Mouse (Mus musculus) intestine, embryonic 16.5 days (tissue): ENCODE results near the gene Eif2b4. TPM values are rescaled to one million over a fixed set of nuclear protein-coding genes. Genes with fewer than 3 reads are reported as not detected.

Experiments used
- ATAC-seq: fragments of 200-750 bp; cut with Nextera tagmentation; 2 replicates; pipeline ENCODE4 v1.8.0; 2017; ENCODE audit warnings: moderate TSS enrichment, moderate library complexity
- H3K27ac ChIP-seq: fragments of 300-500 bp; sonication (generic); 2 replicates; pipeline ENCODE4 v1.5.1; 2014; ENCODE audit warnings: mild to moderate bottlenecking, low read length
- H3K27me3 ChIP-seq: fragments of 300-500 bp; sonication (generic); replicated peaks from 2 replicates; pipeline ENCODE4 v1.6.1; 2014; ENCODE audit warnings: low read length, control low read depth, mixed read lengths; ENCODE audit not compliant: control insufficient read depth, insufficient read depth
- H3K36me3 ChIP-seq: fragments of 300-500 bp; sonication (generic); 2 replicates; pipeline ENCODE4 v1.6.1; 2014; ENCODE audit warnings: low read length, control low read depth; ENCODE audit not compliant: control insufficient read depth, insufficient read depth
- H3K4me1 ChIP-seq: fragments of 300-500 bp; sonication (generic); 2 replicates; pipeline ENCODE4 v1.6.1; 2014; ENCODE audit warnings: low read length, control low read depth, mixed read lengths; ENCODE audit not compliant: control insufficient read depth, insufficient read depth
- H3K4me2 ChIP-seq: fragments of 300-500 bp; sonication (generic); 2 replicates; pipeline ENCODE4 v1.6.1; 2014; ENCODE audit warnings: low read depth, low read length, control low read depth
- H3K4me3 ChIP-seq: fragments of 300-500 bp; sonication (generic); 2 replicates; pipeline ENCODE4 v1.5.1; 2014; ENCODE audit warnings: mild to moderate bottlenecking, low read length
- H3K9ac ChIP-seq: fragments of 300-500 bp; sonication (generic); 2 replicates; pipeline ENCODE4 v1.6.1; 2014; ENCODE audit warnings: low read depth, low read length
- H3K9me3 ChIP-seq: fragments of 300-500 bp; sonication (generic); 2 replicates; pipeline ENCODE4 v1.6.1; 2016; ENCODE audit warnings: low read length, control low read depth; ENCODE audit not compliant: control insufficient read depth
- WGBS: fragments of 180-500 bp; shearing (Covaris S2); extraction: QIAGEN DNeasy Blood & Tissue Kit; methylation state at CpG from one replicate; pipeline ENCODE4 v1.1.7; 2014; 5-methylcytosine and 5-hydroxymethylcytosine counted together
- polyA plus RNA-seq: library from polyadenylated mRNA; unstranded; fragments of >200 nt; fragmentation: Nextera tagmentation; extraction: Ambion mirVana; gene quantifications from 2 replicates; pipeline ENCODE4 v1.2.1, GENCODE M21; 2015

The Eif2b4 gene
- polyA plus RNA-seq, 1 experiment from 2014 or later, result 67.1 TPM

GRCm38 (mm10) chr5:31138968-31139425 lies 54.2 kb downstream of the Eif2b4 start:
- Histone ChIP-seq H3K27me3 (peaks cover 41% of the 10 kb centered on the region), H3K4me2 (0 out of 2 replicates have a peak overlapping the region, but pooled peaks have one; percentile 3), H3K9me3 (no peaks in the 10 kb centered on the region), H3K4me1 (no peaks in the 10 kb centered on the region; the same call in 1 of the 2 replicates), H3K27ac (no peak overlapping the region), H3K9ac (no peak overlapping the region), H3K4me3 (no peak overlapping the region), H3K36me3 (peaks cover 6% of the 10 kb centered on the region)
- no peak for ATAC-seq
- 12% methylated on average over 9 of the region's 9 CpGs for WGBS

- Histone ChIP-seq H3K9me3 (no peaks in the 10 kb centered on the region), H3K27ac (no peak within 1 kb of the TSS), H3K9ac (no peak within 1 kb of the TSS), H3K36me3 (peaks cover 5% of the 10 kb centered on the region), H3K27me3 (peaks cover 41% of the 10 kb centered on the region), H3K4me1 (no peaks in the 10 kb centered on the region; the same call in 1 of the 2 replicates), H3K4me2 (0 out of 2 replicates have a peak within 1 kb of the TSS, but pooled peaks have one; percentile 33), H3K4me3 (peak within 1 kb of the TSS; percentile 21)
- WGBS, result 2% methylated on average over 52 of the region's 52 CpGs
- no peak for ATAC-seq
These were observed 54.8 kb downstream of the Eif2b4 start, which contains the start of gene Ucn for GRCm38 (mm10) chr5:31138241-31138967. TSS of gene Ucn (minus strand) at chr5:31138829.

DNA sequence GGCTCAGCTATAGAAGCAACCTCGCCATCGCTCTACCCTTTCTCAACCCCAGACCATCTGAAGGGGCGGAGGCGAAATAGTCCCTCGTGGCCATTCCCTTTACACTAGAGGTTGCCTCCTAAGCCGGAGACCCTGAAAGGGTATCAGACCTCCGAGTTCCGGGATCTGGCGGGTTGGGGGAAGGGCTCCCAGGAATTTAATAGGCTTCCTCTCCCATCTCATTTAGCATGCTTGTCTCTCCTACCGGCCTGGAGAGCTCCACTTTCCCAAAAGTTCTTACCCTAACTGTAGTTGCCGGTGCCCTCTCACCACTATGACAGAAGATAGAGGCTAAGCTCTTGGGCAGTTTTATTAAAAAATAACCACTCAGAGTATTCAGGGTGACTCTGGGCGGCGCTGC lies 55.6 kb downstream of the Eif2b4 start:
- Histone ChIP-seq H3K4me2 (0 out of 2 replicates have a peak overlapping the region, but pooled peaks have one; percentile 33), H3K27me3 (peaks cover 41% of the 10 kb centered on the region), H3K4me1 (no peaks in the 10 kb centered on the region; the same call in 1 of the 2 replicates), H3K4me3 (peak overlapping the region; percentile 21; the same call in 1 of the 2 replicates), H3K9ac (no peak overlapping the region), H3K27ac (no peak overlapping the region), H3K36me3 (peaks cover 4% of the 10 kb centered on the region; the same call in 1 of the 2 replicates), H3K9me3 (no peaks in the 10 kb centered on the region)
- WGBS, result 3% methylated on average over 13 of the region's 13 CpGs
- ATAC-seq, result no peak

Other genes with a start within 250 kb of the Eif2b4 start
- 67.0 and 88.7 TPM in 2 replicates for gene Cgref1, start 247.8 kb downstream of the Eif2b4 start, polyA plus RNA-seq
- gene Preb, start 233.1 kb downstream of the Eif2b4 start, polyA plus RNA-seq, result 222 and 227 TPM in 2 replicates
- gene Tcf23, start 224.8 kb downstream of the Eif2b4 start, polyA plus RNA-seq, result 3.3 and 4.2 TPM in 2 replicates
- gene Atraid, start 145.1 kb downstream of the Eif2b4 start, polyA plus RNA-seq, result 180 and 190 TPM in 2 replicates
- 18.8 TPM in 2 replicates for gene Slc5a6, start 144.5 kb downstream of the Eif2b4 start, polyA plus RNA-seq
- gene Cad, start 138.7 kb downstream of the Eif2b4 start, polyA plus RNA-seq, result 16.8 and 18.2 TPM in 2 replicates
- not detected in 2 replicates for gene Dnajc5g, start 87.1 kb downstream of the Eif2b4 start, polyA plus RNA-seq
- gene Slc30a3, start 85.2 kb downstream of the Eif2b4 start, polyA plus RNA-seq, result 0.12 and 0.15 TPM in 2 replicates
- gene Trim54, start 76.7 kb downstream of the Eif2b4 start, polyA plus RNA-seq, result not detected in 2 replicates
- not detected in 2 replicates for gene Ucn, start 54.6 kb downstream of the Eif2b4 start, polyA plus RNA-seq
- gene Mpv17, start 39.2 kb downstream of the Eif2b4 start, polyA plus RNA-seq, result 80.3 and 84.4 TPM in 2 replicates
- gene Gm29609, start 13.5 kb downstream of the Eif2b4 start, polyA plus RNA-seq, result 1.1 TPM in 2 replicates
- gene Gtf3c2, start 13.3 kb downstream of the Eif2b4 start, polyA plus RNA-seq, result 56.4 and 60.3 TPM in 2 replicates
- gene Snx17, start 203 bp downstream of the Eif2b4 start, polyA plus RNA-seq, result 143 and 149 TPM in 2 replicates
- gene Zfp513, start 8.9 kb upstream of the Eif2b4 start, polyA plus RNA-seq, result 5.5 and 6.0 TPM in 2 replicates
- 110 and 122 TPM in 2 replicates for gene Ppm1g, start 27.3 kb upstream of the Eif2b4 start, polyA plus RNA-seq
- 132 and 140 TPM in 2 replicates for gene Nrbp1, start 47.4 kb upstream of the Eif2b4 start, polyA plus RNA-seq
- gene Gm9970, start 47.8 kb upstream of the Eif2b4 start, polyA plus RNA-seq, result 0.27 TPM in 1 of 2 replicates, not detected in the other
- 70.1 and 71.1 TPM in 2 replicates for gene Krtcap3, start 58.3 kb upstream of the Eif2b4 start, polyA plus RNA-seq
- 19.5 and 21.5 TPM in 2 replicates for gene Ift172, start 97.7 kb upstream of the Eif2b4 start, polyA plus RNA-seq
- gene Fndc4, start 102.7 kb upstream of the Eif2b4 start, polyA plus RNA-seq, result 18.3 and 19.3 TPM in 2 replicates
- gene Gckr, start 104.0 kb upstream of the Eif2b4 start, polyA plus RNA-seq, result 0.80 and 1.2 TPM in 2 replicates